Mouse (Mus musculus): Measurements from ENCODE around the gene Hint1. TPM values are rescaled to one million over a fixed set of nuclear protein-coding genes. Genes with fewer than 3 reads are reported as not detected.

The Hint1 gene
- total RNA-seq, 2 experiments from 2014 or later: 364 to 423 TPM

DNA sequence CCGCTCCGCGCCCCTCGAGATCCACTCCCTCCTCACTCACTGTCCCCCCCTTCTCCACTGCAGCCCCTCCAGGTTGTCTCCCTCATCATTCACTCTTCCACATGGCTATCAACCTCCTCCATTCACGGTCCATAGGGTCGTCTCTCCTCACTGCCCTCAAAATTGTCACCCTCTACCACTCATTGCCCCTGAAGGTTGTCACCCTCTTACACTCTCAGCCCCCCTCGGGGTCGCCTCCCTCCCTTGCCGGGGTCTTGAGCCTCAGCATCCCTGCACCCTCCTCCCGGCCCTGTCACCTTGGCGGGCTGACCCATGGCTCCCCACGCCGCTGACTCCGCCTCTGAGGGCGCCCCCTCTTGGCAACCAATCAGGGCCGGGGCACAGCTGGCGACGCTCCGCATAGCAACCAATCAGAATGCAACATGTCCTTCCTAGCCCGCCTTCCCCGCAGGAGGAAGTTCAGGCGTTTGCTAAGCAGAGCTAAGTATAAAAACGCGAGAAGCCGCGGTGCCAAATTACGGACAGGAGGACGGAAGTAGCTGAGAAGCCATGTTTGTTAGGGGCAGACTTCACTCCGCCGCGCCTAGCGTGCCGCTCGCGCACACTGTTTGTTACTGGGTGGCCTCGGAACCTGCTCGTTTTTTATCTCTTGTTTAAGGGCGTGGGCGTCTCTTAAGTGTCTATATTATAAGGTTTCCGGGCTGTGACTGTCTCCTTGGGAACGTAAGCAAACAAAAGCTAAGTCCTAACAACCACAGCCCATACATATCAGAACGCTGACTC is 5.7 kb upstream of the Hint1 start, which contains the start of gene Lyrm7:
Lyrm7 (minus strand) TSS at position 661 of the 783 bp plus-strand sequence.
- peak; percentile 98 for DNase-seq
- intact Hi-C loops (cut with DNase I): loop anchor here (5.0 to 10.0 kb wide), 4 partner anchors 73 to 336 kb away; partner anchors contain the start of genes Cdc42se2 and Rapgef6

DNA sequence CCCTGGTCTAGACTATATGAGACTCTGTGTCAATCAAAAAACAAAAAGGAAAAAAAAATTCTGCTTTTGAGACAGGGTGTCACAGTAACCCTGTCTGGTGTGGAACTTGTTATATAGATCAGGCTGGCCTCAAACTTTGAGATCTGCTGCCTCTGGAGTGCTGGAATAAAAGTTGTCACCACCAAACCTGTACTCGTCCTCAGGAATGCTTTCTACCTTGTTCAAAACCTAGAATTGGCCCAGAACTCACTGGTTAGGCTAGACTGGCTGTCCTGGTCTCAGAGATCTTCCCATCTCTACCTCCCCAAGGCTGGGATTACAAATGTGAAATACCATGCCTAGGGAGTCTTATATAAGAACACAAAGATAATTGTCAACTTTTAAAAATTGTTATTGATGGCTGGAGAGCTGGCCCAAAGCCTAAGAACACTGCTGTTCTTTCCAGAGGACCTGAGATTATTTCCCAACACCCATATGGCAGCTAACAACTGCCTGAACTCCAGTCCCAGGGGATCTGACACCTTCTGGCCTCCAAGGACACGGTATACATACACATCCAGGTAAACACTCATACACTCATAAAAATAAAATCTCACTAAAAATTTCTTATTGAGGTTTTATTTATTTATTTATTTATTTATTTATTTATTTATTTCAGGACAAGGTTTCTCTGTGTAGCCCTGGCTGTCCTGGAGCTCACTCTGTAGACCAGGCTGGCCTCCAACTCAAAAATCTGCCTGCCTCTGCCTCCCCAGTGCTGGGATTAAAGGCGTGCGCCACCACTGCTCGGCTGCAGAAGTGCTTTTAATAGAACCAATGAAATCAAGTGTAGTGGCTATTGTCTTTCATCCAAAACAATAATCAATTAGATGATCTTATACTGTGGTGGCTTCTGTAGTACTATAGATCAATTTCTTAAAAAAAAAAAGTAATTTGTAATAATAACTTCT is 4.4 kb upstream of the Hint1 start:
- intact Hi-C loops (cut with DNase I): loop anchor here (5.0 to 10.0 kb wide), 4 partner anchors 74 to 337 kb away; partner anchors contain the start of genes Cdc42se2 and Rapgef6
- DNase-seq: no peak

- intact Hi-C loops (cut with DNase I): loop anchor here (5.0 to 10.0 kb wide), 4 partner anchors 76 to 338 kb away; partner anchors contain the start of genes Cdc42se2 and Rapgef6
- DNase-seq: peak; percentile 53
These were observed 3.3 kb upstream of the Hint1 start for GRCm38 (mm10) chr11:54862621-54863520.

DNA sequence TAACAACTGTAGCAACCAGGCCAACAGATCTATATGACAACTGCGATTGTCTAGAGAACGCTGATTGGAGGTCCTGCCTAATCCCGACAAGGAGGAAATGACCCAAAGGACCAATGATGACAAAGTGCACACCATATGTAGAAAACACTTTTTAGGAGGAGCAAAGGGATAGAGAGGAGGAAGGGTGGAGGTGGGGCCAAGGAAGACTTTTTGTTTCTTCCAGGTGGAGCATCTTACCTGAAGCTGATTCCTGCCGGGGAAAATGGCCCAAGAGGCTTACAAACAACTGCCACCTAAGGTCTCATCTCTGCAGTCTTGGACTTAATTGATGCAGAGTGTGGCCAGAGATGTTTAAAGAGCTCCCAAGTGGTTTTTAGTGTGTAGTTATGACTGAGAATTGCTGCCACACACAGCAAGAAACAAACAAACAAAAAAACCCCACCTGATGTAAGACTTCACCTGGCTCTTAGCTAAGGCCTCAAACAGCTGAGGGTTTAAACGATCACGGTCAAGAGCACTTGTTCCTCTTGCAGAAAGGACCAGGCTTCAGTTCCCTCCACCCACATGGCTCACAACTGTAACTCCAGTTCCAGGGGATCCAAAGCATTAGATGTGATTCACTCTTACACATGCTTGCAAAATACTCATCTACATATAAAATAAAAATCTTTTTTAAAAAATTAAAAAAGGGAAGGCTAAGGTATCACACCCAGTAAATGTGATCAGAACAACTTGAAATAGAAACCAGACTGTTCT is 675 bp upstream of the Hint1 start:
- intact Hi-C loops (cut with DNase I): loop anchor here (10.0 kb wide), 2 partner anchors 301 to 341 kb away; partner anchors contain the start of gene Rapgef6
- DNase-seq: no peak

GRCm38 (mm10) chr11:54867049-54867385 is 834 bp downstream of the Hint1 start:
- DNase-seq: peak; percentile 27
- intact Hi-C loops (cut with DNase I): loop anchor here (10.0 kb wide), 2 partner anchors 302 to 342 kb away; partner anchors contain the start of gene Rapgef6

- intact Hi-C loops (cut with DNase I): loop anchor here (10.0 kb wide), 2 partner anchors 303 to 343 kb away; partner anchors contain the start of gene Rapgef6
- no peak for DNase-seq
These were observed 1.8 kb downstream of the Hint1 start for GRCm38 (mm10) chr11:54867903-54868434.

DNA sequence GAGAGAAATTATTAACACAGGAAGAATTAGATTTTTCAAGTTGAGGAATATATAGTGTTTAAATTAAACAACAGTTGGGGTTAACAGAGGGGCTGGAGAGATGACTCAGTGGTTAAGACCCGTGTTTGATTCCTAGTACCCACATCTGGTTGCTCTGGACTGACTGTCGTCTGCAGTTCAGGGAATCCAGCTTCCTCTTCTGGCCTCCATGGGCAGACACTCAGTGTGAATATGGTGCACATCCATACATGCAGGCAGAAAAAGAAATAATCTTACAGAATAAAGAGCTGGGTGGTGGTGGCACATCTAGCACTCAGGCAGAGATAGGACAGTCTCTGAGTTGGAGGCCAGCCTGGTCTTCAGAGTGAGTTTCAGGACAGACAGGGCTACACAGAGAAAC is 2.3 kb downstream of the Hint1 start:
- intact Hi-C loops (cut with DNase I): loop anchor here (10.0 kb wide), 2 partner anchors 304 to 344 kb away; partner anchors contain the start of gene Rapgef6
- DNase-seq: no peak

- no peak for DNase-seq
- intact Hi-C loops (cut with DNase I): loop anchor here (10.0 kb wide), 2 partner anchors 305 to 345 kb away; partner anchors contain the start of gene Rapgef6
These were observed 3.1 kb downstream of the Hint1 start for GRCm38 (mm10) chr11:54869318-54869717.

DNA sequence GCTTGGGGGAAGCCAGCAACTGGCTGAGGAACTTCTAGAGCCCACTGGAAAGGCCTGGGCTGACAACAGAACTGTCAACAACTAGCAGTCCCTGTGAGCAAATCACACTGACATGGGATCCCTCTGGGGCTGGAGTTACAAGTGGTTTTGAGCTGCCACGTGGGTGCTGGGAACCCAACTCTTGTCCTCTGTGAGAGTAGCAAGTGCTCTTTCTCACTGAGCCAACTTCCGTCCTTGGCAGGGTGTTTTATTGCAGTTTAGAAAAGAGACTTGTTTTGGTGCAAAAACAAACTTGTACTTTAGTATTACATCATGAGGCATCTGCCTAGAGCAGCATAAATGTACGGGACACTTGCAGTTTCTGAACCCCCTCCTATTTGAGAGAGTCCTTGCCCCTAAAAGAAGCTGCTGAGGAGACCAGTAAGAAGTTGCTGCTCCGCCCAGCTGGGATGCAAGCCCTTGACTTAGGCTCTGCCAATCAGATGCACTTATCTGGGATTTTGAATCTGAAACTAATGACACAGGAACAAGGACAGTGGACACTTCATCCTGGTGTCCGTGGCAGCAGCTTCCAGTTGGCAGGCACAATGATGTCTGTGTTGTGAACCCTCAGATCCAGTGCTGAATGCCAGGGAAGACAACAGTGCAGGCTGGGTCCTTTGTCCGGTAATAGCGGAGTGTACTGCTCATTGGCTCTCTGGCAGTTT is 5.8 kb downstream of the Hint1 start:
- intact Hi-C loops (cut with DNase I): no loop called here
- DNase-seq: no peak

- no peak for DNase-seq
- intact Hi-C loops (cut with DNase I): loop anchor here (5.0 kb wide), 1 partner anchor 106 kb away; no protein-coding TSS in a partner anchor
These were observed 9.8 kb downstream of the Hint1 start for GRCm38 (mm10) chr11:54876031-54876430.

DNA sequence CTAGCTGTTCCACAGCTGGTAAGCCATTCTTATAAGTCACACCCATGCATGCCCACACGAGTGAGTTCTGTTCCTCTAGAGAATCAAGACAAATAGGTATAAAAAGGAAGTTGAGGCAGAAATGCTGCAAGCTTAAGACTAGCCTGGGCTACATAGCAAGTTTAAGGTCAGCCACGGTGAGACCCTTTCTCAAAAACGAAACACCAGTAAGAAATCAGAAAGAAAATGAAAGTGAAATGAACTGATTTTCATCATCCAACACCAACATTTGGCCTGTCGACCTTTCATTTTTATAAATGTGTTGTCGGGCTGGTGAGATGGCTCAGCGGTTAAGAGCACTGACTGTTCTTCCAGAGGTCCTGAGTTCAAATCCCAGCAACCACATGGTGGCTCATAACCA is 12.7 kb downstream of the Hint1 start:
- intact Hi-C loops (cut with DNase I): loop anchor here (5.0 kb wide), 1 partner anchor 103 kb away; no protein-coding TSS in a partner anchor

GRCm38 (mm10) chr11:54879434-54879833 is 13.3 kb downstream of the Hint1 start:
- intact Hi-C loops (cut with DNase I): loop anchor here (5.0 kb wide), 1 partner anchor 103 kb away; no protein-coding TSS in a partner anchor
- DNase-seq: peak; percentile 34

More for the DNA sequence above, 12.7 kb downstream of the Hint1 start:
- DNase-seq: no peak

GRCm38 (mm10) chr11:54879922-54880321 is 13.7 kb downstream of the Hint1 start:
- DNase-seq: no peak
- intact Hi-C loops (cut with DNase I): loop anchor here (5.0 kb wide), 2 partner anchors 102 to 277 kb away; no protein-coding TSS in a partner anchor

GRCm38 (mm10) chr11:54881051-54881474 is 14.9 kb downstream of the Hint1 start:
- DNase-seq: no peak
- intact Hi-C loops (cut with DNase I): loop anchor here (5.0 kb wide), 1 partner anchor 276 kb away; no protein-coding TSS in a partner anchor

- no peak for DNase-seq
- intact Hi-C loops (cut with DNase I): loop anchor here (5.0 kb wide), 1 partner anchor 275 kb away; no protein-coding TSS in a partner anchor
These were observed 16.5 kb downstream of the Hint1 start for GRCm38 (mm10) chr11:54882671-54883070.

GRCm38 (mm10) chr11:54884197-54884828 is 18.1 kb downstream of the Hint1 start:
- intact Hi-C loops (cut with DNase I): loop anchor here (5.0 kb wide), 1 partner anchor 273 kb away; no protein-coding TSS in a partner anchor
- no peak for DNase-seq

DNA sequence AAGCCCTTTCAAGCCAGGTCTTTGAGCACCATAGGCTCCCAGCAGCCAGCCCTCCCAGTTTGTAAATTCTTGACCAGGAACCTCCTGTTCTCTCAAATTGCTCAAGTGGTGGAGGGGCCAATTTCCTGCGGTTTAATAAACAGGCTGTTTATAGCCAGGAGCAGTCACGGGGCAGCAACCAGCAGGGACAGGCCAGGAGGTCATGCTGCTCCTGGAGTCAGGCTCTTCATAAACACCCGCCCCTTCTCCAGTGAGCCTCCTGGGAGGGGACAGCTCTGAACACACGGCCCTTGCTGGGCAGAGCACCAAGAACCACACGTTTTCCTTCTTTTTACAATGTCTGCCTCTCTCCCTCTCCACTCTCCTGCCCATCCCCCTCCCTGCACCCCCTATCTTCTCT is 18.8 kb downstream of the Hint1 start:
- no peak for DNase-seq
- intact Hi-C loops (cut with DNase I): loop anchor here (5.0 kb wide), 1 partner anchor 272 kb away; no protein-coding TSS in a partner anchor

Data from left cerebral cortex, postnatal 4 days (tissue).